Mouse (Mus musculus): ENCODE measurements around the gene Gm21885.
A peak's percentile ranks its signal among the peaks of the same experiment; 100 is the strongest.

Gene Gm21885

GRCm38 (mm10) chr11:94320969-94321930, 39.6 kb downstream of the Gm21885 start:
- DNase-seq (ENCODE audit: low spot score): no peak

- DNase-seq (ENCODE audit: low spot score): peak; percentile 88
Measured at GRCm38 (mm10) chr11:94321931-94322400, 40.3 kb downstream of the Gm21885 start, which contains the start of gene Luc7l3. Luc7l3 (minus strand) TSS chr11:94321988.

GRCm38 (mm10) chr11:94322636-94323035, 41.0 kb downstream of the Gm21885 start:
- no peak for DNase-seq (ENCODE audit: low spot score)

GRCm38 (mm10) chr11:94323271-94323925, 41.7 kb downstream of the Gm21885 start:
- DNase-seq (ENCODE audit: low spot score): no peak

GRCm38 (mm10) chr11:94324618-94325017, 42.9 kb downstream of the Gm21885 start:
- DNase-seq (ENCODE audit: low spot score): no peak

- no peak for DNase-seq (ENCODE audit: low spot score)
Measured at GRCm38 (mm10) chr11:94326961-94327411, 45.3 kb downstream of the Gm21885 start.

- DNase-seq (ENCODE audit: low spot score): peak; percentile 91
Measured at GRCm38 (mm10) chr11:94327693-94328643, 46.3 kb downstream of the Gm21885 start, which contains the start of gene Ankrd40. Ankrd40 (plus strand) TSS chr11:94328001.

GRCm38 (mm10) chr11:94328644-94329025, 47.0 kb downstream of the Gm21885 start:
- no peak for DNase-seq (ENCODE audit: low spot score)

GRCm38 (mm10) chr11:94329270-94329891, 47.7 kb downstream of the Gm21885 start:
- peak; percentile 52 for DNase-seq (ENCODE audit: low spot score)

- no peak for DNase-seq (ENCODE audit: low spot score)
Measured at GRCm38 (mm10) chr11:94330211-94330610, 48.5 kb downstream of the Gm21885 start.

- no peak for DNase-seq (ENCODE audit: low spot score)
Measured at GRCm38 (mm10) chr11:94332726-94333125, 51.1 kb downstream of the Gm21885 start.

- no peak for DNase-seq (ENCODE audit: low spot score)
Measured at GRCm38 (mm10) chr11:94334386-94334968, 52.8 kb downstream of the Gm21885 start.
